Mouse (Mus musculus) midbrain, embryonic 13.5 days (tissue): Measurements from ENCODE around the gene Bcar3. TPM values are rescaled to one million over a fixed set of nuclear protein-coding genes. Genes with fewer than 3 reads are reported as not detected.

Experiments used
- ATAC-seq: fragments of 200-750 bp; cut with Nextera tagmentation; 2 replicates; pipeline ENCODE4 v1.8.0; 2017; ENCODE audit warnings: mild to moderate bottlenecking, moderate TSS enrichment, moderate library complexity
- H3K27ac ChIP-seq: fragments of 300-500 bp; sonication (generic); 2 replicates; pipeline ENCODE4 v1.5.1; 2015; ENCODE audit warnings: inconsistent platforms, mild to moderate bottlenecking, moderate library complexity
- H3K27me3 ChIP-seq: fragments of 300-500 bp; sonication (generic); 2 replicates; pipeline ENCODE4 v1.6.1; 2015; ENCODE audit warnings: mild to moderate bottlenecking, inconsistent platforms
- H3K36me3 ChIP-seq: fragments of 300-500 bp; sonication (generic); 2 replicates; pipeline ENCODE4 v1.6.1; 2015; ENCODE audit warnings: mild to moderate bottlenecking, inconsistent platforms
- H3K4me1 ChIP-seq: fragments of 300-500 bp; sonication (generic); replicated peaks from 2 replicates; pipeline ENCODE4 v1.6.1; 2015; ENCODE audit warnings: inconsistent platforms
- H3K4me2 ChIP-seq: fragments of 300-500 bp; sonication (generic); replicated peaks from 2 replicates; pipeline ENCODE4 v1.6.1; 2015; ENCODE audit warnings: moderate library complexity, mild to moderate bottlenecking, inconsistent platforms
- H3K4me3 ChIP-seq: fragments of 300-500 bp; sonication (generic); replicated peaks from 2 replicates; pipeline ENCODE4 v1.5.1; 2015; ENCODE audit warnings: mild to moderate bottlenecking, inconsistent platforms
- H3K9ac ChIP-seq: fragments of 300-500 bp; sonication (generic); replicated peaks from 2 replicates; pipeline ENCODE4 v1.6.1; 2015; ENCODE audit warnings: mild to moderate bottlenecking, inconsistent platforms
- H3K9me3 ChIP-seq: fragments of 300-500 bp; sonication (generic); 2 replicates; pipeline ENCODE4 v1.6.1; 2016; ENCODE audit warnings: mild to moderate bottlenecking, inconsistent platforms
- WGBS: fragments of 180-500 bp; shearing (Covaris S2); methylation state at CpG from one replicate; pipeline ENCODE4 v1.1.7; 2015; 5-methylcytosine and 5-hydroxymethylcytosine counted together
- polyA plus RNA-seq: library from polyadenylated mRNA; unstranded; fragments of >200 nt; fragmentation: Nextera tagmentation; extraction: Ambion mirVana; gene quantifications from 2 replicates; pipeline ENCODE4 v1.2.1, GENCODE M21; 2015

The Bcar3 gene
- polyA plus RNA-seq, 1 experiment from 2014 or later: 8.0 TPM

- ATAC-seq: no peak
- Histone ChIP-seq H3K36me3 (no peaks in the 10 kb centered on the region), H3K27me3 (peaks cover 35% of the 10 kb centered on the region), H3K4me2 (no peak overlapping the region), H3K9me3 (no peaks in the 10 kb centered on the region), H3K4me3 (no peak overlapping the region), H3K27ac (no peak overlapping the region), H3K4me1 (peaks cover 36% of the 10 kb centered on the region), H3K9ac (no peak overlapping the region)
- 39% methylated on average over 11 of the region's 11 CpGs for WGBS
These were observed 123.5 kb downstream of the Bcar3 start for GRCm38 (mm10) chr3:122417466-122417865.

- Histone ChIP-seq H3K36me3 (no peaks in the 10 kb centered on the region), H3K27ac (no peak overlapping the region), H3K27me3 (peaks cover 36% of the 10 kb centered on the region), H3K9me3 (no peaks in the 10 kb centered on the region), H3K4me2 (peak overlapping the region; percentile 91), H3K4me3 (peak overlapping the region; percentile 64; the same call in 1 of the 2 replicates), H3K9ac (no peak overlapping the region), H3K4me1 (peaks cover 35% of the 10 kb centered on the region)
- no peak for ATAC-seq
- 36% methylated on average over 16 of the region's 16 CpGs for WGBS
These were observed 124.8 kb downstream of the Bcar3 start for GRCm38 (mm10) chr3:122418564-122419274.

GRCm38 (mm10) chr3:122419610-122420409 is 125.9 kb downstream of the Bcar3 start:
- H3K4me1 ChIP-seq: peaks cover 27% of the 10 kb centered on the region
- peak overlapping the region; percentile 82 for H3K9ac ChIP-seq
- WGBS: under 1% methylated on average over 63 of the region's 63 CpGs
- peak overlapping the region; percentile 91 for H3K4me2 ChIP-seq
- peaks cover 31% of the 10 kb centered on the region for H3K27me3 ChIP-seq
- no peaks in the 10 kb centered on the region for H3K36me3 ChIP-seq
- H3K4me3 ChIP-seq: peak overlapping the region; percentile 64
- peak overlapping the region; percentile 76 for H3K27ac ChIP-seq
- no peaks in the 10 kb centered on the region for H3K9me3 ChIP-seq
- ATAC-seq: peak; percentile 92

- Histone ChIP-seq H3K9me3 (no peaks in the 10 kb centered on the region), H3K27me3 (peaks cover 27% of the 10 kb centered on the region), H3K9ac (peak overlapping the region; percentile 82), H3K4me1 (peaks cover 27% of the 10 kb centered on the region), H3K27ac (peak overlapping the region; percentile 76), H3K4me3 (peak overlapping the region; percentile 64), H3K36me3 (no peaks in the 10 kb centered on the region), H3K4me2 (peak overlapping the region; percentile 91)
- 0% methylated on average over 15 of the region's 15 CpGs for WGBS
- peak; percentile 79 for ATAC-seq
These were observed 126.5 kb downstream of the Bcar3 start for GRCm38 (mm10) chr3:122420410-122420774.

GRCm38 (mm10) chr3:122421042-122421702 is 127.2 kb downstream of the Bcar3 start:
- no peak for ATAC-seq
- 2% methylated on average over 13 of the region's 13 CpGs for WGBS
- H3K36me3 ChIP-seq: no peaks in the 10 kb centered on the region
- peak overlapping the region; percentile 91 for H3K4me2 ChIP-seq
- H3K27ac ChIP-seq: peak overlapping the region; percentile 65; the same call in 1 of the 2 replicates
- peaks cover 27% of the 10 kb centered on the region for H3K27me3 ChIP-seq
- H3K4me1 ChIP-seq: peaks cover 27% of the 10 kb centered on the region
- no peaks in the 10 kb centered on the region for H3K9me3 ChIP-seq
- H3K4me3 ChIP-seq: peak overlapping the region; percentile 64
- H3K9ac ChIP-seq: peak overlapping the region; percentile 82; the same call in 1 of the 2 replicates

GRCm38 (mm10) chr3:122421802-122422201 is 127.9 kb downstream of the Bcar3 start:
- WGBS: 50% methylated on average over 7 of the region's 7 CpGs
- Histone ChIP-seq H3K4me2 (peak overlapping the region; percentile 91), H3K27ac (no peak overlapping the region), H3K27me3 (peaks cover 27% of the 10 kb centered on the region), H3K36me3 (no peaks in the 10 kb centered on the region), H3K9me3 (no peaks in the 10 kb centered on the region), H3K9ac (no peak overlapping the region), H3K4me3 (peak overlapping the region; percentile 64), H3K4me1 (peaks cover 27% of the 10 kb centered on the region)
- no peak for ATAC-seq

- no peak overlapping the region for H3K4me2 ChIP-seq
These were observed 128.3 kb downstream of the Bcar3 start for GRCm38 (mm10) chr3:122422276-122422675.

GRCm38 (mm10) chr3:122423643-122424042 is 129.7 kb downstream of the Bcar3 start:
- Histone ChIP-seq H3K4me2 (no peak overlapping the region), H3K9ac (no peak overlapping the region), H3K4me3 (no peak overlapping the region), H3K27me3 (peaks cover 12% of the 10 kb centered on the region; the same call in 1 of the 2 replicates), H3K9me3 (no peaks in the 10 kb centered on the region), H3K4me1 (peaks cover 34% of the 10 kb centered on the region), H3K27ac (no peak overlapping the region), H3K36me3 (no peaks in the 10 kb centered on the region)
- no peak for ATAC-seq
- WGBS: 96% methylated on average over 7 of the region's 7 CpGs

More at GRCm38 (mm10) chr3:122422276-122422675, 128.3 kb downstream of the Bcar3 start:
- Histone ChIP-seq H3K27me3 (peaks cover 25% of the 10 kb centered on the region), H3K9ac (no peak overlapping the region), H3K4me3 (no peak overlapping the region), H3K9me3 (no peaks in the 10 kb centered on the region), H3K36me3 (no peaks in the 10 kb centered on the region), H3K27ac (no peak overlapping the region), H3K4me1 (peaks cover 27% of the 10 kb centered on the region)
- 79% methylated on average over 7 of the region's 7 CpGs for WGBS
- no peak for ATAC-seq

- H3K4me1 ChIP-seq: peaks cover 14% of the 10 kb centered on the region
- H3K36me3 ChIP-seq: no peaks in the 10 kb centered on the region
- H3K9ac ChIP-seq: no peak overlapping the region
- peak; percentile 79 for ATAC-seq
- H3K27ac ChIP-seq: no peak overlapping the region
- H3K4me3 ChIP-seq: no peak overlapping the region
- 85% methylated on average over 7 of the region's 7 CpGs for WGBS
- H3K9me3 ChIP-seq: no peaks in the 10 kb centered on the region
- H3K4me2 ChIP-seq: no peak overlapping the region
- no peaks in the 10 kb centered on the region for H3K27me3 ChIP-seq
These were observed 134.4 kb downstream of the Bcar3 start for GRCm38 (mm10) chr3:122428325-122428821.

- H3K27ac ChIP-seq: no peak overlapping the region
- WGBS: 76% methylated on average over 7 of the region's 7 CpGs
- H3K9me3 ChIP-seq: no peaks in the 10 kb centered on the region
- ATAC-seq: no peak
- no peak overlapping the region for H3K9ac ChIP-seq
- H3K4me1 ChIP-seq: peaks cover 21% of the 10 kb centered on the region
- no peak overlapping the region for H3K4me3 ChIP-seq
- H3K27me3 ChIP-seq: no peaks in the 10 kb centered on the region
- no peaks in the 10 kb centered on the region for H3K36me3 ChIP-seq
- H3K4me2 ChIP-seq: no peak overlapping the region
These were observed 137.0 kb downstream of the Bcar3 start for GRCm38 (mm10) chr3:122430780-122431497.

- no peak overlapping the region for H3K9ac ChIP-seq
- 19% methylated on average over 9 of the region's 9 CpGs for WGBS
- H3K4me2 ChIP-seq: no peak overlapping the region
- H3K36me3 ChIP-seq: no peaks in the 10 kb centered on the region
- H3K27me3 ChIP-seq: no peaks in the 10 kb centered on the region
- H3K4me3 ChIP-seq: no peak overlapping the region
- peaks cover 28% of the 10 kb centered on the region for H3K4me1 ChIP-seq
- no peak for ATAC-seq
- no peak overlapping the region for H3K27ac ChIP-seq
- no peaks in the 10 kb centered on the region for H3K9me3 ChIP-seq
These were observed 139.0 kb downstream of the Bcar3 start for GRCm38 (mm10) chr3:122432811-122433406.
